Mouse (Mus musculus): ENCODE results near the gene Far2. TPM values are rescaled to one million over a fixed set of nuclear protein-coding genes. Genes with fewer than 3 reads are reported as not detected.

The Far2 gene
- total RNA-seq, 2 experiments from 2014 or later, result not detected

DNA sequence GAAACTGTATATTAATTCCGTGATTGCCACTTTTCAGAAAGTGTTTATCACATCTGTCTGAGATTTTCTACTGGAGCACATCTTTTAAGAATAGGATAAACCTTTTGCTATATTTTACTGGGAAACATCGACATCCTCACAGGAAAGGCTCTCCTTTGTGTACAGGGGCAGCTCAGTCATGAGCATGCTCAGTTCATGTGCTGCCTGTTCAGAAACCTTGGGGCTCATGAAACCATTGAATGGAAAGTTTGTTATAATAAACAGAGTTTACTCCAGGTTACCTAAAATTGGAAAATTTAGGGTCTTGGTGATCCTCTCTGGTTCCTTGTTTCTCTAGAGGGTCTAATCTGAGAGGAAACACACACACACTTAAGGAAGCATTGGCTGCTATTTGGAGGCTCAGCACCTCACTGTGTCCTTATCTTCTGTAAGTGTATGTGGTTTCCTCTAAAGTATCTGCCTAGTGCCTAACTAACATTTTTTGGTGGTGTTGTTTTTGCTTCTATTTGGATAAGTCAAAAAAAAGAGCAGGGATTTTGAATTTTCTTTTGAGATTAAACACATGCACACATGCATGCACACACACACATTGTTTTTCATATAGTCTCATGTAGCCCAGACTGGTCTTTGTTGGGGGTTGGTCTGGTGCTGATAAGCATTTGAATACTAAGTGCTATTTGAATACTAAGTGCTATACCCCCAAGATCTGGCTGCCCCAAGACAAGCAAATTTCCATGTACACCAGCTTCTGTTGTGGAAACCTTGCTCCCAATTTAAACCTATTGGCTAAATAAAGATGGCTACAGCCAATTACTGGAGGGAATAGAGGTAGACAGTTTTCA, 171.4 kb downstream of the Far2 start:
- DNase-seq, result no peak

DNA sequence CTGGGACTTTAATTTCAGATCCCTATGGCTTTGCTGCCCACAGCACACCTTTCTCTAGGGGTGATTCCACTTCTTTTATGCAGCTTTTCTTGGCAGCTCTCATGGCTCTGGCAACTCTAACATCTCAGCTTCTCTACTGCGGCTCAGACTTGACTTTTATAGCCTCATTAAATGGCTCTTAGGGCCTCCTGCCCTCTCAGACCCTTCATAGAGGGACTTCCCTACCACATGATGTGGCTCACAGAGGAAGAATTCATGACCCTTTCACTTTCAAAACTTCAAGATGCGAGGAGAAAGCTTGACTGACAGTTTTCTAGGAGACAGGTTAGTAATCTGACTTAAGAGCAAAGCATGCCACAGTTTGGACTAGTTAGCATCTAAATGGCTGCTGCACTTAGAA, 175.6 kb downstream of the Far2 start:
- DNase-seq, result no peak

DNA sequence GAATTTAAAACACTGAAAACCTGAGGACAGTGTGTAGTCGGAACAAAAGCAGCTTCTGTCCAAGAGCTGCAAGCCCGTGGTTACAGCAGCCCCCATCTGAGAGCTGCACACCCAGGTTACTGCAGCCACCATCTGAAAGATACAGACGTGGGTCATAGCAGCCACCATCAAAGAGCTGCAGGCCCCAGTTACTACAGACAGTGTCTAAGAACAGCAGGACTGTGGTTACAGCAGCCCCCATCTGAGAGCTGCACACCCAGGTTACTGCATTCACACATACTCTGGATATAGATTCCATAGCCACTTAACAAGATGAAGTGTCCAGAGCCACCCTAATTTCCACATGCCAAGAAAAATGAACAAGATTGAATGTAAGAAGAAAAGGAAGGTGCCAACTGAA, 180.5 kb downstream of the Far2 start:
- DNase-seq, result no peak

Other genes with a start within 250 kb of the Far2 start
- gene Ergic2, start 165.1 kb downstream of the Far2 start, total RNA-seq (2021), result 10 to 100 TPM; 79.9 to 81.0 TPM

All from heart, postnatal 4 days (tissue).